Mouse (Mus musculus) erythroid progenitor cell, adult 5-6 weeks (primary cell): ENCODE results near the gene Hephl1. TPM values are rescaled to one million over a fixed set of nuclear protein-coding genes. Genes with fewer than 3 reads are reported as not detected.
"Not testable (repeated sequence)": the region's sequence is repeated elsewhere in the genome, so short reads cannot be mapped to it uniquely, and the experiment has no call there.

Experiments used
- ATAC-seq: replicated peaks from 2 replicates; pipeline ENCODE4 v1.8.0; 2016; ENCODE audit warnings: moderate number of reproducible peaks, mild to moderate bottlenecking, moderate TSS enrichment, inconsistent platforms; ENCODE audit not compliant: poor library complexity, low FRiP score, severe bottlenecking
- total RNA-seq, 2 experiments: library from RNA; stranded (forward) in 1 of 2; stranded (reverse) in 1 of 2; fragments of 150-400 nt in 1 of 2; fragments of 186-747, 209-891 nt in 1 of 2; gene quantifications; 2 replicates each; pipeline versions ENCODE4 v1.2.3 to v1.2.4; 2015 to 2017; ENCODE audit warnings: low replicate concordance in 2 of 2

The Hephl1 gene
- total RNA-seq (2015; ENCODE audit: low replicate concordance) (not detected in 2 replicates), total RNA-seq (2017; ENCODE audit: low replicate concordance) (not detected in 2 replicates)

DNA sequence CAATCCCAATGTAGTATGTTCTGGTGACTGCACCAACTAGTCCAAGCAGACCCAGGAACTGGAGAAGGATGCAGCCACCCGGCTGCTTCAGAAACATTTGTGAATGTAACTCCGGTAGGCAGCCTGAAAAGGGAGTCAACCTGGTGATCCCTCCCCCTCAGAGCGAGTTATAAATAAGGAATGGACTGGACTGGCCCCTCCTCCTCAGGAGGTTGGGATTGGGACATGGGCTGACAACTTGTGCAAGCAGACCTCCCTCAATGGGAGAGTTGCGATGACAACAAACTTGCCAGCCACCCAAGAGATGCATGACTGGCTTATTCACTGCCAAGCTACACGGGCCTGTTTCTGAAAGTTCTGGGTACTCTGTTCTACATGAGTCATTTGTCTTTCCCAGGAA lies at the start of gene Hephl1:
Gene Hephl1, minus strand, starts transcription at position 101 of the 400 bp plus-strand sequence.
- ATAC-seq = no peak

DNA sequence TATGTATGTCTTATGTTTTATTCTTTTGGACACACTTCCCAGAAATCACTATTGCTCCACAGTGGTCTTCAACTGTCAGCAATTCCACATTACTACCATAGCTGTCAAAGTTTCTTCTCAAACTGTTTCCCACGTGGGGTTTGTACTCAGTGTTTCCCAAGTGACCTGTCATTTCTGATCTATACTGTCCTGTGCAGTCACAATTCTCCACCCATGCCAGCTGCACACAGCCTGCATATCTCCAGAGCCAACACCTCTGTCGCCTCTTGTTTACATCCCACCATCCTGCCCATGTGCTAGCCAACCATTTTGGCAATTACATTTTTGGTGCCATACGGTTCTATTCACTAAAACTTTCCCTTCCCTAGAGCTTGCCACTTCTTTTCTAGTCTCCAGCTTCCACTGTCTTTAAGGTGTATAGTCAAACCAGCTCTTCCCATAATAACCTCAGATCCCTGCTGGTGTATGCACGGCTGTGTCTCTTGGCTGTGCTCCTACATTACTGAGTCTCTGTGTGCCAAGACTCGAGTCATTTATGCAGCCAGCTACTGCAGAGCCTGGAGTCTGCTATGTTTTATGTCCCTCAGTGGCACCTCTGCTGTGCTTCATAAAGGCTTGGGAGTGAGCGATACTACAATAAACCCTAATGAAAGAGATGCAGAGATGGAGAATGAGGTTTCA lies 37.5 kb upstream of the Hephl1 start:
- ATAC-seq = no peak

DNA sequence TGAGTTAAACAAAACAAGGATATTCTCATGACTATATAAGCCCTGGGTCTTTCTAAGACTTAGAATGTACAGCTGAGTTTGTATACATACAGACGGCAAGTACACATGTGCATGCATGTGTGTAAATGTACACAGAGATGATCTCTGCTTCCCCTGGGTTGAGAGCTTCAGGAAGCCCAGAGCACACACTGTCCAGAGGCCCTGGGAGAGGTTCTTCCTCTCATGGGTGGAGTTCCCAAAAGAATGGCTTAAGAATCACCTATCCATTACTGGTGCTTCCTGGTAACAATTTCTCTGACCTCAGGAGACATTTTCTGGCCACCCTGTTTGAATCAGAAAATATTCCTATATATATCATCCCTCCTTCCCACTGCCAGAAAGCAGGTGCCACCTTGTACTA lies 28.6 kb upstream of the Hephl1 start:
- no peak for ATAC-seq

DNA sequence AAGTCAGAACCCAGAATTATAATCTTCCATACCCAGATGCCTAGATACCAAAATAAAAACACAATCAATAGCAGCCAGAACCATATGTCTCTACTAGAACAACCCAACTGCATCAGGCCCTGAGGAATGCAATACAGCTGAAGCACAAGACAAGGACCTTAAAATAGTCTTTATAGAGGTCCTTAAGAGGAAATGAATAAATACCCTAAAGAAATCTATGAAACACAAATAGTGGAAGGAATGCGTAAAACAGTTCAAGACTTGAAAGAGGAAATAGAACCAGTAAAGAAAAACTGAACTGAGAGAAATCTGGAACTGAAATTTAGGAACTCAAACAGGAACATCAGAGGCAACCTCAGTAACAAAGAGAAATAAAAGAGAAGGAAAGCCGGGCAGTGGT lies 14.0 kb upstream of the Hephl1 start:
- no peak for ATAC-seq

DNA sequence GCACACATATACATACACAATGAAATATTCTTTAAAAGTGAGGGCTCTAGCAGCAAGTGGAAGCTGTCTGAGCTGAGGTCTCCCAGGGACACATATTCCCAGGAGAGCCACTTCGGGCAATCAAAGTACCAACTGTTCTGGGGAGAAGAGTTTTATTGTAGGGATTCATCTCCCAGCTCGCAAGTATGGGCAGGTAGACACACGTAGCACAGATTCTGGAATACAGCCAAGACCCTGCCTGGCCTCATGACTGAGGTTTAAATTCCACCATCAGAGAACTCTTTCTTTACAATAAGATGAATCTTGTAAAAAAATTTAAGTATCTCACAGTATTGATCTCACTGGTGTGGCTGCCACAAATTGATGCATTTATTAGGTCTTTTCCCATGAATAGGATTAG lies 10.5 kb upstream of the Hephl1 start:
- no peak for ATAC-seq

DNA sequence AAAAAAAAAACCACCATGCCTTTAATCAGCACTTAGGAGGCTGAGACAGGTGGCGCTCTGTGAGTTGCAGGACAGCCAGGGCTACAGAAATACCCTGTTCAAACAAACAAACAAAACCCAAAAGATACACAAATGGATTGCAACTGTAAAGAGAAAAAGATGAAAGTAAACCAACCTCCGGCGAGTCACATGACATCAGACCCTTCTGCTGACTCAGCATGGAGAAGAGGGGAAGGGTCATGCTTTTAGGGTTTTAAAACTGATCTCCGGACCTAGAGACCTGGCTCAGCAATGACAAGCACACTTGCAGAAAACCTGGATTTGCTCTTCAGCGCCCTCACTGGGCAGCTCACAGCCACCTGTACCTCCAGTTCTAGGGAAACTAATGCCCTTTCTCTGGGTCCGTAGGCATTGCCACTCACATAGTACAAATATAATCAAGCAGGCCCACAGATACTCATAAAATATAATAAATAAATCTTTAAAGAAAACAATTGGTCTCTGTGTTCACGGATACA lies 9.0 kb upstream of the Hephl1 start:
- ATAC-seq = no peak

DNA sequence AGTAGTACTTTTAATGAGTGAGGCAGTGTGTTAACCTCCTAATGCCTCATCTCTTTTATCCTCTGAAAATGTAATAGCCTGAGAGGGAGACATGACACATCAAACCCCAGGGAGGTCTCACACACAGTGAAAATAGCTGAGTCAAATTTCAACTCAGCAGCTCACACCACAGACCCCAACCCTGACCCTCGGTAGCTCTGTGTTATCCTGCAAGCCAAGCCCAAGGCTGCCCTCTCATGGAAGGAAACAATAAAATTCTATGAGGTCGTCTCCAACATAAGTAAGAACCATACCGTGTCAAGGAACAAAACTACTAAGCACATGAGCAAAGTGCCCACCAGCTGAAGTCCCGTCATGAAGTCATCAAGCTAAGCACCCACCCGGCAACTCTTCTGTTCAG lies 8.3 kb upstream of the Hephl1 start:
- no peak for ATAC-seq

DNA sequence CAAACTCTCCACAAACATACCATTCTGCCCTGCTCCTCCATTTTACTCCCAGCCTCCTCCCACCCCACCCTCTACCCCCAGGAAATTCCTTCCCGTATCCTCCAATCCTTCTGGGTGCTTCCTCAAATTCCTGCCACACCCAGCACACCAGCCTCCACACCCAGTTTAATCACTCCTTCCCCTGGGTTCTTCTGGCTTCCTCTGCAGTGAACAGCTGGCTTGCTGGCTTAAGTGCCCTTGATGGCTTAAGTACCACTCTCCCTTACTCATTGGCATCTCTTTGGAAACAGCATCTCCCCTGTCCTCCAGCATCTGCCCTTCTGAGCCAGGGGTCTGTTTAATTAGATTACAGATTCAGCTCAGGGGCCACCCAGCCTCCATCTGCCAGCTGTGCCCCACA lies 7.6 kb upstream of the Hephl1 start:
- ATAC-seq = no peak

DNA sequence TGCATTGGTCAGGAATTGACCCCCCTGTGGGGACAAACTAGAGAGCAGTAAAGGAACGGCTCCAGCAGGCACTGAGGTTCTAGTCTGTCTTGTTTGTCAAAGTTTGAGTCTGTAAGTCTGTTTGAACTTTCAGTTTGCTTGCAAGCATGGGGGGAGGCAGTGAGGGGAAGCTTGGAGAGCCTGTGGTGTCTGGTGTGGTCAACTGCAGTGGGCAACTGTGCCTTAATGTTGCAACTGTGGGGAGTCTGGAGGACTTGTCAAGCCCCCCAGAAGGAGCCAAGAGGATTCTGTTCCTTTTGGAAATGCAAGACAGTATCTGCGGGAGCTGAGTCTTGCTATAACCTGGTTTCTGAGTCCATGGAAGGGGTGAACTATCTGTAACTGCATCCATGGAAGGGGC lies 4.3 kb upstream of the Hephl1 start:
- ATAC-seq = no peak

DNA sequence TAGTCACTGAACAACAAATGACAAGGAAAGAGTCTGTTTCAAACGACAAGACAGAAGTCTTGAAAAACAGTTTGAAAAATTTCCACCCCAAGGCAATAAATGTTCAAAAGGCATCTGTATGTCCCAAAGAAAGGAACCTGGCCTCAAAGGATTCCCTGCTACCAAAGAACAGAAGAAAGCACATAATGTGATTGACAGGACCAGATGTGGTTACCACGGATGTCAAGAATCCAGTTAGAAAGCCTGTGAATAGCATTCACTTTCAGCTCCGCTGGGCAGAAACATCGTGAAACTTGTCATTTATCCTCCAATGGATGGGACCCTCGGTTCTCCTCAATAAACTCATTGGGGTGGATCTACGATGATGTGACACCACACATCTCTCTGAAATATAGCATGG lies 2.2 kb upstream of the Hephl1 start:
- ATAC-seq = no peak

DNA sequence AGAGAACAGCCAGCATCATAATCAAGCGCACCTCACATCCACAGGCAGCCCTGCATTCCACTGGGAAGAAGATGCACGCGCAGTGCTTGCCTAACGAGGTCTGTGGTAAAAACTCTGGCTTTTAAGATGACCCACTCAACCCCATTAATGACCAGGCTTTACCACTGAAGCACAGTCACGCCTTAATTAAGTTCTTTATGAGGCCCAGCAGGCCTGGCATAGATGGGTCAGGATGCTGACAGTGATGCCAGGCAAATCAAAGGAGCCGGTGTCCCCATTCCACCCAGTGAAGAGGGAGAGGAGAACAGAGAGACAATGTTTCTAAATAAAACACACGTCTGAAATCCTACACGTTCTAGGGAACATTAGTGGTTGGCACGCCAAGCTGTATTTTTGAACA lies 3.8 kb downstream of the Hephl1 start:
- no peak for ATAC-seq

DNA sequence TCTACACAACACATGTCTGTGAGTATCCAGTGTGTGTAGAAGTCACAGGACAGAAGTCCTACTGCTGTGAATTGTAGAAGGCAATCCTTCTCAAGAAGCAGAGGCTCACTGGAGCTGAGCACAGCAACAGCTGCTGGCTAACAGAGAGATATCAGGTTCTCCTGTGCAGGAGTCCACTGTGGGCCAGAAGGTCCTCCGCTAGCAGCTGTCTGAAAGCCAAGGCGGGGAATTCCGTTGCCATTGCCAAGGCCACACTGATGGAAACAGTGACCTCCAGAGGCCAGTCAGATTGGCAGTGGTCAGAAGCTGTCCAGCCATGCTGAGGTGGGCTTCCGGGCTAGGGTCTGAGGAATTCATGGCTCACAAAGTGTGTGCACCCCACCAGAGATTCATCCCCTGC lies 6.8 kb downstream of the Hephl1 start:
- no peak for ATAC-seq

DNA sequence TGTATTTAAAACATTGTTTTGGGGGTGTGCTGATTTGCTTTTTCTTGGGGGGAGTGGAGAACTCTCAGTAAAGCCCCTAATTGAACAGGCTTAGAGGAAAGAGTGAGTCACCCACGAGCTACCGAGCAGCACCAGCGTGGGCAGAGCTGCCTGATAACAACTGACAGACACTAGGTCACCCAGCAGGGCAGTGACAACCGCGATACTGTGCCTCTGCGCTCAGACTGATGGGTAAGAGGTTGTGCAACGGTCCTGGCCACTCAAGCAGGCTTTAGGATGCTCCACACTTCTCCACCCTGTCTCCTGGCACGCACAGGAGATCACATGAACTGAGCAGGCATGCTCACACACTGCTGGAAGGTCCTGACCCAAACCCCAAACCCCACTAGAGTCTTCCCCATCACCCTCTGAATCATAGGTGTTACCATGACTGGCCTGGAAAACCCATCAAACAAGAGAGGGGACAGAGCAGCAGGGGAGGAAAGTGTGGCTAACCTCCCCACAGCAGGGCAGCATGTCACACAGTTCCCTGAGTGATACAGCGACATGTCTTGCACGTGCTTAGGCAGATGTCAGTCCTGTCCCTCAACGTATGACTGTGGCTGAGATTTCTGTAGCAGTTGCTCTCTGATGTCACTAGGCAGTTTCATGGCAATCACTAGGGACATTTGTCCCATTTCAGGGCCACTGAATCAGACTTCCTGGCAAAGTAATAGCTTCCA lies 8.2 kb downstream of the Hephl1 start:
- ATAC-seq = no peak

DNA sequence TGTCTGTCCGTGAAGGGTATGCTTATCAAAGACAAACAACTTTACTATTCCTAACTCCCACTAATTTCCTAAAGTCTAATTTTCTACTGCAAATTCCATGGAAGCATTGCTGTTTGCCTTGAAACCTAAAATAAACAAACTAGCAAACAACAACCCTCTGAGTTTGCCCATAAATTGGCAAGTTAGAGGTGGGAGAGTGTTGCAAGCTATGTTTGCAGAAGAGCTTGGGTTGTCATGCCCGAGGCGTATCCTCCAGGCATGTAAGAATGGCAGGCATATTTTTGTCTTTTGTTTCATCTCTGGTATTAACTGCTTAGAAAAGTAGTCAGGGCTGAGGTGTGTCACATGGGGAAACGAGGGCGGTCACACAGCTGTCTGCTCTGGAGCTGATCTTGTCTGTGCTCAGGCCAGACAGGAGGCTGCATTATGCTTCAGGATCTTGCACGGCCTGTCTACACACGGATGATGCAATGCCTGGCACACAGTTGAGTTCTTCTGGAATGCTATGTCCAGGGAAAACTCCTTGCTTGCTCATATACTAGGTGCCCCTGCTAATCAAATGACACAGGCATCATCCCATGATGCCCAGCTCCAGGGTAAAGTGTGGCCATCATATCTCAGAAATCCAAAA lies 10.3 kb downstream of the Hephl1 start:
- ATAC-seq = no peak

DNA sequence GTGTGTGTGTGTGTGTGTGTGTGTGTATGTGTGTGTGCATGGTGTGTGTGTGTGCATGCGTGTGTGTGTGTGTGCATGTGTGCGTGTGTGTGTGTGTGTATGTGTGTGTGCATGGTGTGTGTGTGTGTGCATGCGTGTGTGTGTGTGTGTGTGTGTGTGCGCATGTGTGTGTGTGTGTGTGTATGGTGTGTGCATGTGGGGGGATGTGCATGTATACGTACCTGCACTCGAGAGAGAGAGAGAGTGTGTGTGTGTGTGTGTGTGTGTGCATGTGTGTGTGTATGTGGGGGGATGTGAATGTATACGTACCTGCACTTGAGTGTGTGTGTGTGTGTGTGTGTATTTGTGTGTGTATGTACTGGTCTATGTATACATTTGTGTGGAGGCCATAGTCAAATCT lies 13.5 kb downstream of the Hephl1 start:
- not testable (repeated sequence) for ATAC-seq

DNA sequence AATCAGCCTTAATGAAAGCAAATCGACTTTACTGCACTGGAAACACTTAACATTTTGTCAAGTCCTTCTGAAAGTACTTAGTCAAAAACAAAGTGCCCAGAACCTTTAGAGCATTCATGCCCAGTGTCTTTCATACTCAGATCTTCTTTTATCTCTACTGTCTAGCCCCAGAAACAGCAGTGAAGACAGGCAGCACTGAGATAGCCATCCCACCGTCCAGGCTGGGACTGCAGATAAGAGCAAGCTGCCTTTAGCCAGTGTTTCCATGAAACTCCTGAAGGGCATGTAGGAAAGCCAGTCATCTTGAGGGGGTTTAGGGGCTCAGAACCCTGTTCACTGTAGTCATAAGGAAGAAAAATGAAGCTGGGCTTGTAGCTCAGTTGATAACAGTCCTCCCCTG lies 14.7 kb downstream of the Hephl1 start:
- peak; percentile 39; the same call in 1 of the 2 replicates for ATAC-seq

DNA sequence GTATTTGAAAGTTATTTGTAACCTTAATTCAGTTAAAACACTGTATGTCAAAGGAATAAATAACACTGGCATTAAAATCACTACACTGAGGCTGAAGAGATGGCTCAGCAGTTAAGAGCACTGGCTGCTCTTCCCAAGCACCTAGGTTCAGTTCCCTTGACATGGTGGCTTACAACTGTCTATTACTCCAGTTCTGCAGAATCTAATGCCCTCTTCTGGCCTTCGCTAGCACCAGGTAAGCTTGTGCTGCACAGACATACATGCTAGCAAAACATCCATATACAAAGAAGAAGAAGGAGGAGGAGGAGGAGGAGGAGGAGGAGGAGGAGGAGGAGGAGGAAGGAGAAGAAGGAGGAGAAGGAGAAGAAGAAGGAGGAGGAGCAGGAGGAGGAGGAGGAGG lies 15.7 kb downstream of the Hephl1 start:
- no peak for ATAC-seq

DNA sequence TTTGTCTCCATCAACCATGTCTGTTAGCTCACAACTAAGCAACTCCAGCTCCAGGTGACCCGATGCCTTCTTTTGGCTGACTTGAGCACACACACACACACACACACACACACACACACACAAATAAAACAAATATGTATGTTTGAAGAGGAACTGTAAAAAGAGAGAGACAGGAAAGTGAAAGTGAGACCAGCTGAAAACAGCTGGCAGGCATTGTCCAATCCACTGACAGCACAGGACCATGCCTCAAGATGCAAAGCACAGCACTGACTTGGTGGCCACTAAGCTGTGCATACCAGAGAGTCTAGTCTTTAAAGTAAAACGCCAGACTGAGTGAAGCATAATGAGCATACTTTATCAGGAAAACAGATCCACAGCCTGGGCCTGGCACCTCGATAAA lies 16.7 kb downstream of the Hephl1 start:
- no peak for ATAC-seq

DNA sequence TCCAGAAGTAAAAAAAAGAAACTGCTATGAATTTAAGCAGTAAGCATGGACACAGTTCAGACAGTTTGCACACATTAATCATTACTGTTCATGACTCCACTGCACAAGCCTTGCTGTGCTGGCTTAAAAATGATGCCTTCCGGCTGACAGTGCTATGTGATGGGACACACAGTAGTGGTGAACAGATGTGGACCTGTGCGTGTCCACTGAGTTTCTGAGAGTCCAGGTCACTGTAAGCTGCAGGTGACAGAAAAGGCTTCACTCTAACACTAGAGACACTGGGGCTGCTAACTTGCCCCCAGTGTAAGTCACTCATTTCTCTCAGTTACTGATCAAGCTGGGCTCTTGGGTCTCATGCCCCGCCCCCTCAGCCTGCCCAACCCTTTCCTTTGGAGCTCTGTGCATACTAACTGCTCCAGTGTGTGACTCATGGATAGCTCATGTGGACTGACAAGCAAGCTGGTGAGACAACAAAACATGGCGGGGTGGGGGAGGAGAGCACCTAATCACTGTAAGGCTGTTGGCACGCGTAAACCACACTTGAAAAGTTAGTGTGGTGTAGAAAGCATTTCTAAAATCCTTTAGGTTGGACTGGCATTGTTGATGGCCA lies 43.1 kb downstream of the Hephl1 start:
- ATAC-seq = no peak

DNA sequence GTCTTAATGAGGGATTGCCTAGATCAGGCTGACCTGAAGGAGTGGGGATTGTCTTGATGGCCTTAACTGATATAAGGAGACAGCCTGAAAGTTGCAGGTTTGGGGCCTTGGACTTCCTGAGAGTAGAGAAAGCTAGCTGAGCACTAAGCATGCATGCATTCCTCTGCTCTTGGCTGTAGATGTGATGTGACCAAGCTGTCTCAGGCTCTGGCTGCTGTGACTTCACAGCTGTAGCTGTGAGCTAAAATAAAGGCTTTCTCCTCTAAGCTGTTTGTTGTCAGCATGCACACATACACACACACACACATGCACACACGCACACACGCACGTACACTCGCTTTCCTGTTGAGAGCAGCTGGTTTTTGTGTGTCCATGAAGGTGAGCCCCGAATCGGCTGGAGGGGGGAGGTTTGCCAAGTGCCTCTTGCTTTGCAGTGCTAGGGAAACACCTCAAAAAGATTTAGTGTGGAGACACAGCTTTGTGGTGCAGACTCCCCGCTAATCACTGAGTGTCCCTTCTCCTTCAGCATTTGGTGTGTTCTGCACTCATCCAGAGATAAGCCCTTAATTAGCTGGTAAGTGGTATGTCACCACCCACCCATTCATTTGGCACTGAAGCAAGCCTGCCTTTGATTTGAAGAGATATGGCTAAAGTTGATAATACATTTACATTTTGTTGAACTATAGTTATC lies 43.8 kb downstream of the Hephl1 start:
- ATAC-seq = no peak
